Mouse (Mus musculus): ENCODE data around the gene Gm7356. TPM values are rescaled to one million over a fixed set of nuclear protein-coding genes. Genes with fewer than 3 reads are reported as not detected.
"Not testable (repeated sequence)": the region's sequence is repeated elsewhere in the genome, so short reads cannot be mapped to it uniquely, and the experiment has no call there.

The Gm7356 gene
- total RNA-seq (2015; ENCODE audit: low replicate concordance) (not detected in 2 replicates), total RNA-seq (2017; ENCODE audit: low replicate concordance) (not detected in 2 replicates)

DNA sequence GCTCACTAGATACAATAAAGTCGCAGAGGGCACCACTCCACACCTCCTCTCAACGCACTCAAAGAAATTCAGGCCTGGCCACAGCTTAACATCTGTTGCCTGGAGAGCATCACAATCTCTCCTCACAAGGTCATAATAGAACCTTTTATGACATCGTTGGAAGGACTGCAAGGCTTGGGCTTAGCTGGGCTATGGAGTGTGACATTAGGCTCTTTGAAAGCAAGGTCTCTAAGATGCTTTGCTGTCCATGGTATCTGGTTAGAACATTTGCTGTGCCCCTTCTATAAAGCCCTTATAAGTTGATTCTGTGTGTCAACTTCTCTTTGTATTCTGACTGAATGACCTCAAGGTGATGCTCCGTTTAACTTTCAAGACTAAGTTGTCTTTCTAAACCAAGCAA lies at the start of gene Gm7356:
Gene Gm7356 (minus strand): TSS at position 101 of the 400 bp plus-strand sequence.
- not testable (repeated sequence) for ATAC-seq (replicated peaks; ENCODE audit: low FRiP score, poor library complexity, severe bottlenecking)

DNA sequence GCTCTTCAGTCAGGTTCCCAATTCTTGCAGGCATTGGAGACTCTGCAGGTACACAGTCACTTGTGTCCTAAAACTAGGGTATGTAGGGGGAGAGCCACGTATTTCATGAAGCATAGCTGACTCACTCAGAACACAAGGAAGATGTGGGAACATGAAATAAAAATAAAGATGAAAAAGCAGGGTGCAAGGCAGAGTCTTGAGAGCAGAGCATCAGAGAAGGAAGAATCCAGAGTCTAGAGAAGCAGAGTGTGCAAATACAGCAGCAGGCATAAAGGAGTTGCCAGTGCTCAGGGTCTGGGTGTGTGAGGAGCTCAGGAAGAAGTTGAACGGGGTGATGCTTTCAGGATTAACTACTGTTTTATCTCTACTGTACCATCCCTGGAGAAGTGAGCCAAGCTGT lies 38.4 kb upstream of the Gm7356 start:
- not testable (repeated sequence) for ATAC-seq (replicated peaks; ENCODE audit: low FRiP score, poor library complexity, severe bottlenecking)

- not testable (repeated sequence) for ATAC-seq (replicated peaks; ENCODE audit: low FRiP score, poor library complexity, severe bottlenecking)
Measured at GRCm38 (mm10) chr17:14037012-14037411, 33.5 kb upstream of the Gm7356 start.

DNA sequence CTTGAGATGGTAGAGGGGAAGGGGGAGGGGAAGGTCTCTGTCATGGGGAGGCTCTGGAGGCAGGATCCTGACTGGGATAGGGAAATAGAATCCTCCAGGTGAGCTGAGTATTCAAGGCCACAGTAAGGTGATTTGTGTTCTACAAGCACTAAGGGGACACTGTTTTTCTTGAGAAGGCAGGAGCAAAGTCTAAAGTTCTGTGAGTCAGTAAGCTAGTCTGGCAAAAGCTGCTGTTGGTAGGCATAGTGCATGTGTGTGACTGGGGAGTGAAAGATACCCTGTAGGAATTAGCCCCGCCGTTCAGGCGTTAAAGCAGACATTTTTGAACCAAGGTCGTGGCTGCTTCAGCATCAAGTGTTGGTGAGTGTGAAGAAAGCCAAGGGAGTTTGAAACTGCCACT lies 32.6 kb upstream of the Gm7356 start:
- ATAC-seq (replicated peaks; ENCODE audit: low FRiP score, poor library complexity, severe bottlenecking): not testable (repeated sequence)

GRCm38 (mm10) chr17:13993425-13993824 lies 10.1 kb downstream of the Gm7356 start:
- ATAC-seq (replicated peaks; ENCODE audit: low FRiP score, poor library complexity, severe bottlenecking): not testable (repeated sequence)

GRCm38 (mm10) chr17:13987690-13988089 lies 15.8 kb downstream of the Gm7356 start:
- ATAC-seq (replicated peaks; ENCODE audit: low FRiP score, poor library complexity, severe bottlenecking): no peak

DNA sequence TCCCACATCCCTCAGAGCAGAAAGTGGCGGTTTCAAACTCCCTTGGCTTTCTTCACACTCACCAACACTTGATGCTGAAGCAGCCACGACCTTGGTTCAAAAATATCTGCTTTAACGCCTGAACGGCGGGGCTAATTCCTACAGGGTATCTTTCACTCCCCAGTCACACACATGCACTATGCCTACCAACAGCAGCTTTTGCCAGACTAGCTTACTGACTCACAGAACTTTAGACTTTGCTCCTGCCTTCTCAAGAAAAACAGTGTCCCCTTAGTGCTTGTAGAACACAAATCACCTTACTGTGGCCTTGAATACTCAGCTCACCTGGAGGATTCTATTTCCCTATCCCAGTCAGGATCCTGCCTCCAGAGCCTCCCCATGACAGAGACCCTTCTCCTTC lies 32.7 kb downstream of the Gm7356 start:
- ATAC-seq (replicated peaks; ENCODE audit: low FRiP score, poor library complexity, severe bottlenecking): not testable (repeated sequence)

GRCm38 (mm10) chr17:13969917-13970316 lies 33.6 kb downstream of the Gm7356 start:
- ATAC-seq (replicated peaks; ENCODE audit: low FRiP score, poor library complexity, severe bottlenecking): not testable (repeated sequence)

DNA sequence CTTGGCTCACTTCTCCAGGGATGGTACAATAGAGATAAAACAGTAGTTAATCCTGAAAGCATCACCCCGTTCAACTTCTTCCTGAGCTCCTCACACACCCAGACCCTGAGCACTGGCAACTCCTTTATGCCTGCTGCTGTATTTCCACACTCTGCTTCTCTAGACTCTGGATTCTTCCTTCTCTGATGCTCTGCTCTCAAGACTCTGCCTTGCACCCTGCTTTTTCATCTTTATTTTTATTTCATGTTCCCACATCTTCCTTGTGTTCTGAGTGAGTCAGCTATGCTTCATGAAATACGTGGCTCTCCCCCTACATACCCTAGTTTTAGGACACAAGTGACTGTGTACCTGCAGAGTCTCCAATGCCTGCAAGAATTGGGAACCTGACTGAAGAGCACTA lies 38.5 kb downstream of the Gm7356 start:
- ATAC-seq (replicated peaks; ENCODE audit: low FRiP score, poor library complexity, severe bottlenecking): not testable (repeated sequence)

GRCm38 (mm10) chr17:13962245-13962644 lies 41.3 kb downstream of the Gm7356 start:
- not testable (repeated sequence) for ATAC-seq (replicated peaks; ENCODE audit: low FRiP score, poor library complexity, severe bottlenecking)

- not testable (repeated sequence) for ATAC-seq (replicated peaks; ENCODE audit: low FRiP score, poor library complexity, severe bottlenecking)
Measured at GRCm38 (mm10) chr17:13958129-13958528, 45.4 kb downstream of the Gm7356 start.

DNA sequence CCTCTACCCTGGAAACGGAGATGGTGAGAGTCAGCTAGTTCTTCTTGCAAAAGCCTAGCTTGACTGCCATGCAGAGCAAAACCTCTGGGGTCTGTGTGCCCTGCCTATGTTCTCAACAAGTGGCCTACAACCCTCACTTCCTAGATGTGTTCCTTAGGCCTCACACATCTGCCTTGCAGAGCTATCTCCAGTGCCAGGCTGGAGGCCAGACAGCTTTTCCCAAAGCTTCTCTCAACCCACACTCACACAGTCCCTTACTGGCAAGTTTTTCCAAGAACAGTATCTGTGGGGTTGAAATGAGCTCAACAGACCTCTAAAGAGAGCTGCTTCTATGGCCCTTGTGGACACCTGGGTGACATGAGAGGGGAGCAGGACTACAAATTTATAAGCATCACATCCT lies 51.9 kb downstream of the Gm7356 start:
- ATAC-seq (replicated peaks; ENCODE audit: low FRiP score, poor library complexity, severe bottlenecking): not testable (repeated sequence)

Other genes starting within 250 kb of the Gm7356 start
- 1.7 and 2.5 TPM in 2 replicates for gene Afdn, start 243.2 kb downstream of the Gm7356 start, total RNA-seq (2015; ENCODE audit: low replicate concordance)
- gene Afdn, start 243.2 kb downstream of the Gm7356 start, total RNA-seq (2017; ENCODE audit: low replicate concordance): 2.2 and 13.6 TPM in 2 replicates
- 2.9 TPM in 1 of 2 replicates, not detected in the other for gene Tcte2, start 241.9 kb downstream of the Gm7356 start, total RNA-seq (2015; ENCODE audit: low replicate concordance)
- gene Tcte2, start 241.9 kb downstream of the Gm7356 start, total RNA-seq (2017; ENCODE audit: low replicate concordance): not detected in 2 replicates
- not detected in 2 replicates for gene Gm7168, start 55.3 kb downstream of the Gm7356 start, total RNA-seq (2015; ENCODE audit: low replicate concordance)
- gene Gm7168, start 55.3 kb downstream of the Gm7356 start, total RNA-seq (2017; ENCODE audit: low replicate concordance): not detected in 2 replicates
- gene Gm7358, start 55.8 kb upstream of the Gm7356 start, total RNA-seq (2015; ENCODE audit: low replicate concordance): not detected in 2 replicates
- not detected in 2 replicates for gene Gm7358, start 55.8 kb upstream of the Gm7356 start, total RNA-seq (2017; ENCODE audit: low replicate concordance)
- not detected in 2 replicates for gene Dact2, start 200.6 kb upstream of the Gm7356 start, total RNA-seq (2015; ENCODE audit: low replicate concordance)
- gene Dact2, start 200.6 kb upstream of the Gm7356 start, total RNA-seq (2017; ENCODE audit: low replicate concordance): 1.1 TPM in 1 of 2 replicates, not detected in the other